Mouse (Mus musculus) thymus, postnatal 0 days (tissue): Measurements from ENCODE around the gene Mtch1. TPM values are rescaled to one million over a fixed set of nuclear protein-coding genes. Genes with fewer than 3 reads are reported as not detected.
A peak's percentile ranks its signal among the peaks of the same experiment; 100 is the strongest.
"Not testable (repeated sequence)": the region's sequence is repeated elsewhere in the genome, so short reads cannot be mapped to it uniquely, and the experiment has no call there.

Experiments used
- DNase-seq: peaks from one replicate; pipeline ENCODE4 v3.0.0-alpha.2; 2015; ENCODE audit warnings: low spot score
- polyA plus RNA-seq: library from polyadenylated mRNA; unstranded; fragments of >200 nt; fragmentation: Nextera tagmentation; extraction: Ambion mirVana; gene quantifications from 2 replicates; pipeline ENCODE4 v1.2.1, GENCODE M21; 2015

Mtch1 gene
- polyA plus RNA-seq, result 144 and 154 TPM in 2 replicates

- peak; percentile 98 for DNase-seq
Observed at GRCm38 (mm10) chr17:29347645-29348256, at the start of gene Mtch1. Gene Mtch1, minus strand, starts transcription at chr17:29347934.

GRCm38 (mm10) chr17:29396821-29397242 is 49.1 kb upstream of the Mtch1 start:
- DNase-seq, result peak; percentile 84

GRCm38 (mm10) chr17:29396056-29396799 is 48.5 kb upstream of the Mtch1 start:
- no peak for DNase-seq

- DNase-seq, result peak; percentile 42
Observed at GRCm38 (mm10) chr17:29395381-29395780, 47.6 kb upstream of the Mtch1 start.

GRCm38 (mm10) chr17:29394761-29395160 is 47.0 kb upstream of the Mtch1 start:
- DNase-seq, result not testable (repeated sequence)

GRCm38 (mm10) chr17:29394106-29394760 is 46.5 kb upstream of the Mtch1 start:
- DNase-seq, result peak; percentile 74

- peak; percentile 54 for DNase-seq
Observed at GRCm38 (mm10) chr17:29393335-29394089, 45.8 kb upstream of the Mtch1 start.

GRCm38 (mm10) chr17:29391280-29391679 is 43.5 kb upstream of the Mtch1 start:
- DNase-seq, result no peak

- DNase-seq, result no peak
Observed at GRCm38 (mm10) chr17:29388978-29389377, 41.2 kb upstream of the Mtch1 start.

GRCm38 (mm10) chr17:29385746-29386145 is 38.0 kb upstream of the Mtch1 start:
- DNase-seq, result no peak

- no peak for DNase-seq
Observed at GRCm38 (mm10) chr17:29384850-29385438, 37.2 kb upstream of the Mtch1 start.

GRCm38 (mm10) chr17:29383923-29384322 is 36.2 kb upstream of the Mtch1 start:
- DNase-seq, result no peak

GRCm38 (mm10) chr17:29382417-29382816 is 34.7 kb upstream of the Mtch1 start:
- no peak for DNase-seq

GRCm38 (mm10) chr17:29381472-29381871 is 33.7 kb upstream of the Mtch1 start:
- DNase-seq, result peak; percentile 68

- DNase-seq, result no peak
Observed at GRCm38 (mm10) chr17:29380241-29380640, 32.5 kb upstream of the Mtch1 start.

- DNase-seq, result no peak
Observed at GRCm38 (mm10) chr17:29378056-29378455, 30.3 kb upstream of the Mtch1 start.

- DNase-seq, result no peak
Observed at GRCm38 (mm10) chr17:29375871-29376270, 28.1 kb upstream of the Mtch1 start.

- DNase-seq, result peak; percentile 92
Observed at GRCm38 (mm10) chr17:29370984-29371723, 23.4 kb upstream of the Mtch1 start.

GRCm38 (mm10) chr17:29368726-29369125 is 21.0 kb upstream of the Mtch1 start:
- no peak for DNase-seq

GRCm38 (mm10) chr17:29365105-29365621 is 17.4 kb upstream of the Mtch1 start:
- peak; percentile 35 for DNase-seq
